Mouse (Mus musculus): ENCODE measurements at regions not wholly inside any gene's neighbourhood (a gene's known extent, or its start where the extent isn't known, plus 50 kb on each side); places are given as distances from the start of the nearest gene placed in this dataset.

DNA sequence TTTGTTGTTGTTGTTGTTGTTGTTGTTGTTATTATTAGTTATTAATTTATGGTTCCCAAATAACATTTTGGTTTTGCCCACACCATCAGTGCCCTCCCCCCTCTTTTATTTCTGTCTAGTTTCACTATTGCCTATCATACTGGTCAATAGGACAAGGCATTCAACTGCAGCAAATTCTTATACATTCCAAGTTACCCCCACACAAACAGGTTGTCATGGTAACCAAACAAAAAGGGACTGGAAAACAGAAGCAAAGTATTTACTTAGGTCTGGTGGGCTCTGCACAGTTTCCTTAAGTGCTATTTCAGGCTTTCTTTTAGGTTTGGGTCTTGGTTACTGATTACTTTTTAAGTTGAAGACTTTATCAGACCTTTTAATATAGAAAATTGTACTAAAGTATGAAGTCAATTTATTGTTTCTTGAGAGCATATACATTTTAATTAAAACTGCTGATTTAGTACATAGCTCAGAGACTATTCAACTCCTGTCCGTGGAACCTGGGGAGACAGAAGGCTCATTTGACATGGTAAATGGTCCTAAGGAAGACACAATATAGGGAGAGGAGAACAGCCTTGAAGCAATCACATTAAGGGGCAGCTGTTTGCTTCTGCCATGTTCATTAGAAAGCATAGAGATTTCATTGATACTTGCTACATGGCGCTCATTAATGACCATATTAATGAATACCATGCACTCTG, 90.3 kb downstream of the Brms1l start:
- no peak for DNase-seq (ENCODE audit: low spot score)

Measured in gastrocnemius, adult 18-20 months (tissue).